Mouse (Mus musculus) neutrophil, adult 65 days (primary cell): Measurements from ENCODE around the gene Slc51b. TPM values are rescaled to one million over a fixed set of nuclear protein-coding genes. Genes with fewer than 3 reads are reported as not detected.

ENCODE experiments used
- total RNA-seq: library from RNA; stranded (reverse); gene quantifications from 2 replicates; pipeline ENCODE4 v1.2.4, GENCODE M21; 2023

The Slc51b gene
- not detected in 2 replicates for total RNA-seq

GRCm38 (mm10) chr9:65422760-65423501 lies at the start of gene Slc51b:
Gene Slc51b (minus strand): TSS chr9:65422955.

GRCm38 (mm10) chr9:65460732-65461442 lies 38.1 kb upstream of the Slc51b start, which contains the start of gene Spg21:
Gene Spg21 (plus strand): TSS chr9:65460947.

GRCm38 (mm10) chr9:65435671-65436301 lies 13.0 kb upstream of the Slc51b start, which contains the start of gene Mtfmt:
Gene Mtfmt (plus strand): TSS chr9:65435782.

GRCm38 (mm10) chr9:65398279-65398678 lies 24.5 kb downstream of the Slc51b start, which contains the start of gene Rasl12:
Gene Rasl12 (plus strand): TSS chr9:65398506.

GRCm38 (mm10) chr9:65391613-65391964 lies 31.2 kb downstream of the Slc51b start, which contains the start of gene Kbtbd13:
Gene Kbtbd13 (minus strand): TSS chr9:65391652.

Other genes starting within 250 kb of the Slc51b start
- 2.6 and 2.9 TPM in 2 replicates for gene Parp16, start 227.6 kb downstream of the Slc51b start, total RNA-seq
- gene Cilp, start 157.8 kb downstream of the Slc51b start, total RNA-seq, result not detected in 2 replicates
- gene Clpx, start 128.7 kb downstream of the Slc51b start, total RNA-seq, result 16.5 and 23.1 TPM in 2 replicates
- 10.3 and 11.4 TPM in 2 replicates for gene Pdcd7, start 76.9 kb downstream of the Slc51b start, total RNA-seq
- not detected in 2 replicates for gene Ubap1l, start 61.9 kb downstream of the Slc51b start, total RNA-seq
- gene Kbtbd13, start 31.3 kb downstream of the Slc51b start, total RNA-seq, result not detected in 2 replicates
- gene Rasl12, start 24.4 kb downstream of the Slc51b start, total RNA-seq, result not detected in 2 replicates
- gene Mtfmt, start 12.8 kb upstream of the Slc51b start, total RNA-seq, result 4.2 and 4.6 TPM in 2 replicates
- gene Spg21, start 38.0 kb upstream of the Slc51b start, total RNA-seq, result 63.9 and 70.8 TPM in 2 replicates
- 1.7 and 3.1 TPM in 2 replicates for gene Ankdd1a, start 97.2 kb upstream of the Slc51b start, total RNA-seq
- gene Plekho2, start 157.1 kb upstream of the Slc51b start, total RNA-seq, result 205 and 249 TPM in 2 replicates
- 8.9 and 10.4 TPM in 2 replicates for gene Pif1, start 164.2 kb upstream of the Slc51b start, total RNA-seq
- 0.32 and 1.2 TPM in 2 replicates for gene Rbpms2, start 206.7 kb upstream of the Slc51b start, total RNA-seq
- gene Oaz2, start 245.0 kb upstream of the Slc51b start, total RNA-seq, result 71.0 and 75.2 TPM in 2 replicates